Mouse (Mus musculus) G1E (cell line): ENCODE results near the gene Cadm1.

ENCODE experiments used
- CTCF ChIP-seq: IDR thresholded peaks from 2 replicates; pipeline ENCODE4 v1.5.1; 2012; ENCODE audit warnings: low read depth, low read length, inconsistent platforms, mixed read lengths
- GATA1 ChIP-seq: IDR thresholded peaks from 2 replicates; pipeline ENCODE4 v1.6.1; 2012; ENCODE audit warnings: borderline replicate concordance, low read length, inconsistent platforms, mixed read lengths
- GATA2 ChIP-seq: IDR thresholded peaks from 2 replicates; pipeline ENCODE4 v1.6.1; 2012; ENCODE audit warnings: low read depth, low read length, inconsistent platforms, borderline replicate concordance
- POLR2AphosphoS5 ChIP-seq: IDR thresholded peaks from 2 replicates; pipeline ENCODE4 v1.6.1; 2012; ENCODE audit warnings: low read depth, low read length, inconsistent platforms; ENCODE audit not compliant: insufficient replicate concordance
- TAL1 ChIP-seq: conservative IDR thresholded peaks from 2 replicates; pipeline ENCODE4 v1.6.1; 2012; ENCODE audit warnings: low read depth, low read length, inconsistent platforms, mixed read lengths

- no peak for TF ChIP-seq CTCF
- no peak for TF ChIP-seq POLR2AphosphoS5
- TF ChIP-seq TAL1: no peak
- TF ChIP-seq GATA1: no peak
- no peak for TF ChIP-seq GATA2
Observed at GRCm38 (mm10) chr9:47652936-47653335, 123.0 kb downstream of the Cadm1 start.
